Mouse (Mus musculus): ENCODE data around the gene En1. TPM values are rescaled to one million over a fixed set of nuclear protein-coding genes. Genes with fewer than 3 reads are reported as not detected.

En1 gene
- polyA plus RNA-seq (2014; fragmentation: Illumina TruSeq; extraction: RNeasy Lipid Tissue Mini Kit (QIAGEN cat#74804); ENCODE audit: low read depth, low replicate concordance): not detected

GRCm38 (mm10) chr1:120602031-120602730 is at the start of gene En1:
En1 (plus strand) TSS chr1:120602418.

Other genes starting within 250 kb of the En1 start
- gene Marco, start 97.4 kb upstream of the En1 start, polyA plus RNA-seq (2014; fragmentation: Illumina TruSeq; extraction: RNeasy Lipid Tissue Mini Kit (QIAGEN cat#74804); ENCODE audit: low read depth, low replicate concordance): not detected